Mouse (Mus musculus) macrophage (primary cell): ENCODE results near the gene Mfsd12. TPM values are rescaled to one million over a fixed set of nuclear protein-coding genes. Genes with fewer than 3 reads are reported as not detected.

Experiments used
- H3K27ac ChIP-seq: fragments of 350-480 bp; formaldehyde crosslinking; 2 replicates; pipeline ENCODE4 v1.9.0; 2021
- H3K36me3 ChIP-seq: fragments of 350-480 bp; formaldehyde crosslinking; 2 replicates; pipeline ENCODE4 v1.9.0; 2021; ENCODE audit errors: inconsistent target
- H3K4me3 ChIP-seq: fragments of 350-480 bp; formaldehyde crosslinking; 2 replicates; pipeline ENCODE4 v1.9.0; 2021; ENCODE audit errors: inconsistent target
- H3K79me2 ChIP-seq: fragments of 350-480 bp; formaldehyde crosslinking; 2 replicates; pipeline ENCODE4 v1.9.0; 2021; ENCODE audit errors: inconsistent target
- WGBS: methylation state at CpG from one replicate; pipeline ENCODE4 v1.1.7; 2026; ENCODE audit warnings: inconsistent platforms; ENCODE audit not compliant: missing documents; 5-methylcytosine and 5-hydroxymethylcytosine counted together
- polyA plus RNA-seq: library from polyadenylated mRNA; stranded (reverse); fragments of 250-400 nt; gene quantifications from 3 replicates; pipeline ENCODE4 v1.2.4, GENCODE M21; 2018; ENCODE audit warnings: inconsistent platforms

Gene Mfsd12
- polyA plus RNA-seq, 1 experiment from 2014 or later, result 129 TPM

- H3K27ac ChIP-seq, result no peak overlapping the region
- 91% methylated on average over 26 of the region's 27 CpGs for WGBS
- peaks cover 27% of the 10 kb centered on the region for H3K79me2 ChIP-seq
- H3K4me3 ChIP-seq, result no peak overlapping the region
- H3K36me3 ChIP-seq, result peaks cover 45% of the 10 kb centered on the region
Observed at GRCm38 (mm10) chr10:81322444-81322843, 34.8 kb upstream of the Mfsd12 start.

- H3K4me3 ChIP-seq, result no peak overlapping the region
- H3K27ac ChIP-seq, result no peak overlapping the region
- peaks cover 27% of the 10 kb centered on the region for H3K79me2 ChIP-seq
- 95% methylated on average over 21 of the region's 23 CpGs for WGBS
- H3K36me3 ChIP-seq, result peaks cover 41% of the 10 kb centered on the region
Observed at GRCm38 (mm10) chr10:81323141-81323775, 34.0 kb upstream of the Mfsd12 start.

- 92% methylated on average over 18 of the region's 18 CpGs for WGBS
- Histone ChIP-seq H3K36me3 (peaks cover 41% of the 10 kb centered on the region), H3K79me2 (peaks cover 27% of the 10 kb centered on the region), H3K4me3 (no peak overlapping the region), H3K27ac (no peak overlapping the region)
Observed at GRCm38 (mm10) chr10:81323791-81324530, 33.3 kb upstream of the Mfsd12 start.

- Histone ChIP-seq H3K36me3 (peaks cover 41% of the 10 kb centered on the region), H3K27ac (no peak overlapping the region), H3K4me3 (no peak overlapping the region), H3K79me2 (peaks cover 27% of the 10 kb centered on the region)
- 96% methylated on average over 14 of the region's 21 CpGs for WGBS
Observed at GRCm38 (mm10) chr10:81325176-81325575, 32.1 kb upstream of the Mfsd12 start.

- peaks cover 27% of the 10 kb centered on the region for H3K79me2 ChIP-seq
- peaks cover 41% of the 10 kb centered on the region for H3K36me3 ChIP-seq
- no peak overlapping the region for H3K4me3 ChIP-seq
- WGBS, result 91% methylated on average over 17 of the region's 18 CpGs
- no peak overlapping the region for H3K27ac ChIP-seq
Observed at GRCm38 (mm10) chr10:81325781-81326180, 31.5 kb upstream of the Mfsd12 start.

GRCm38 (mm10) chr10:81326858-81327257 lies 30.4 kb upstream of the Mfsd12 start:
- peaks cover 21% of the 10 kb centered on the region for H3K79me2 ChIP-seq
- no peak overlapping the region for H3K4me3 ChIP-seq
- peaks cover 41% of the 10 kb centered on the region for H3K36me3 ChIP-seq
- 39% methylated on average over 3 of the region's 6 CpGs for WGBS
- H3K27ac ChIP-seq, result no peak overlapping the region

DNA sequence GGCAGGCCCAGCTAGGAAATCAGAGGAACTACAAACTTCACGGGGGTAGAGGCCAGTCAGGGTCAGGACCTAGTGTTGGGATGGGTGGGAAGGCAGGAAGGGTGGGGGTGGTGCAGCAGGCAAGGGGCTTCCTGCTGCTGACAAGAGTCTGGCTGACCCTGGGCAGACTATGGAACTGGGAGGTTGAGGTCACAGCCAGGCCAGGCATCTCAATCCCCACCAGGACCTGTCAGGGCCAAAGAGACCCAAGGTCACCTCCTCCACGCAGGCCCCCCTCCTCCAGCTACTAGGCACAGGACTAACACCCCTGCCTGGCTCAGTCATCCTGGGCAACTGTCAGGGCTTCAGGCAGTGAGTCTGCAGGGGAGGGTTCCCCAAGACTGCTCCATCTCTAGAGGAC lies 29.3 kb upstream of the Mfsd12 start:
- Histone ChIP-seq H3K27ac (no peak overlapping the region), H3K79me2 (peaks cover 10% of the 10 kb centered on the region; the same call in 1 of the 2 replicates), H3K4me3 (no peak overlapping the region), H3K36me3 (peaks cover 36% of the 10 kb centered on the region)
- WGBS, result 46% methylated on average over 2 of the region's 2 CpGs

GRCm38 (mm10) chr10:81328386-81328785 lies 28.9 kb upstream of the Mfsd12 start, which contains the start of gene Tbxa2r:
Gene Tbxa2r, plus strand, starts transcription at chr10:81328731.
- no peak within 1 kb of the TSS for H3K4me3 ChIP-seq
- WGBS, result 44% methylated on average over 10 of the region's 10 CpGs
- H3K79me2 ChIP-seq, result peaks cover 6% of the 10 kb centered on the region; the same call in 1 of the 2 replicates
- H3K36me3 ChIP-seq, result peaks cover 32% of the 10 kb centered on the region
- no peak within 1 kb of the TSS for H3K27ac ChIP-seq

DNA sequence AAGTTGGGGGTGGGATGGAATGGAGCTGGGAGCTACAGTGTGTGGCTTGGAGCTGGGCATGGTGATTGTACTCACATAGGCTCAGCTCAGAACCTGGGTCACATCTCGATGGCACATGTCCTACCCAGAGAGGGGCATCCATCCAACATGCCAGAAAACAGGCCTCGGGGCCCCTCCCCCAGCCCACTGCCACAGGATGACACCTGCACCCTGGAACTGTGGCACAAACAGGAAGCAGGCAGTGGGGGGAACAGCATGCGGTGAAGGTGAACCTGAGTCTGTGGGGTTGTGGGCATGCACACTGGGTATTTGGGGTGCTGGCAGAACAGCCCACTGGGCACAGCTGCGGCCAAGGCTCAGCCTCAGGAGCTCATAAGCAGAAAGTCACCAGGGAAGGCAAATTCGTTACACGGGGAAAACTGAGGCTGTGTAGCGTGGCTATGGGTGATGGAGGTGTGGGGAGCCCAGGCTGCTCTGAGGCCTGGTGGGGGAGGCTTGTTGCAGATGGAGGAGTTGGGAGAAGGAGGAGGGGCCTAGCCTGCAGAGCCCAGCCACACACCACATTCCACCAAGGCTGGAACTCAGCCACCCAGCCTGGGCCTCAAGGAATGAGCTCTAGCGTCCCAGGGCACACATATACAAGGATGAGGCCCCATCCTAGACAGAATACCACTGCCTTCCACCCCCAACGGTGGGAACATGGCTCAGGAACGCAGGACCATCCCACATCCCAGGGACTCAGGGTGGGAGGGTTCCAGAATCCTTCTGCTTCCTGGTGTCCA lies 27.9 kb upstream of the Mfsd12 start:
- Histone ChIP-seq H3K4me3 (no peak overlapping the region), H3K79me2 (no peaks in the 10 kb centered on the region; the same call in 1 of the 2 replicates), H3K27ac (no peak overlapping the region), H3K36me3 (peaks cover 22% of the 10 kb centered on the region)
- WGBS, result 51% methylated on average over 10 of the region's 10 CpGs

DNA sequence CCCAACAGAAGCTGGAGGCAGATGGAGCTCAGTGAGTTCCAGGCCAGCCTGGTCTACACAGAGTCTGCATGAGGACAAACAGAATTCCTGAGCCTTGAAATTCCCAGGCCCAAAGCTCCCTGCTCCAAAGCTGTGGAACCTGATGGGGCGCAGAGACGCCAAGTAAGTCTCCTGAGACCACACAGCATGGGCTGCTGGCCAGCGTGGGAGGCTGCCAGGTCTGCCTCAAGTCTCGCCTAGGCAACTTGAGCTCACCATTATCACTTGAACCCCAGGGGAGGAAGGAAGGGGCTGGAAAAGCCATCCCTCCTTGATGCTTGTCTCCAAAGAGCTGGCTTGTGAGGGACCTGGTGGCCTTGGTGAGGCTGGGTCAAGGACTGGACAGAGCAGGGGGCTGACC lies 27.3 kb upstream of the Mfsd12 start:
- Histone ChIP-seq H3K79me2 (no peaks in the 10 kb centered on the region), H3K4me3 (no peak overlapping the region), H3K36me3 (peaks cover 16% of the 10 kb centered on the region), H3K27ac (no peak overlapping the region)
- WGBS, result 79% methylated on average over 4 of the region's 4 CpGs

DNA sequence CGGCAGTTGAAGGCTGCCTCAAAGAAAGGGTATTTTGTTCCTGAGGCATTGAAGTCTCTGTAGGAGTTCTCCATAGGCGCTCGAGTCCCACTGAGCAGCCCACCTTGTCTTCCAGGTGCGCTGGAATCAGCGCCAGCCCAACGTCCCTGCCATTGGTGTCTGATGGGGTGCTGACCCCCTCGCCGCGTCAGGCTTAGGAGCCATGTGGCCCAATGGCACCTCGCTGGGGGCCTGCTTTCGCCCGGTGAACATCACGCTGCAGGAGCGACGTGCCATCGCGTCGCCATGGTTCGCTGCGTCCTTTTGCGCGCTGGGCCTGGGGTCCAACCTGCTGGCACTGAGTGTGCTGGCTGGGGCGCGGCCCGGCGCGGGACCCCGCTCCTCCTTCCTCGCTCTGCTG lies 25.0 kb upstream of the Mfsd12 start:
- no peaks in the 10 kb centered on the region for H3K79me2 ChIP-seq
- H3K27ac ChIP-seq, result no peak overlapping the region
- 97% methylated on average over 22 of the region's 29 CpGs for WGBS
- H3K36me3 ChIP-seq, result no peaks in the 10 kb centered on the region
- H3K4me3 ChIP-seq, result no peak overlapping the region

- no peaks in the 10 kb centered on the region for H3K79me2 ChIP-seq
- H3K27ac ChIP-seq, result no peak overlapping the region
Observed at GRCm38 (mm10) chr10:81334324-81334723, 23.0 kb upstream of the Mfsd12 start.

DNA sequence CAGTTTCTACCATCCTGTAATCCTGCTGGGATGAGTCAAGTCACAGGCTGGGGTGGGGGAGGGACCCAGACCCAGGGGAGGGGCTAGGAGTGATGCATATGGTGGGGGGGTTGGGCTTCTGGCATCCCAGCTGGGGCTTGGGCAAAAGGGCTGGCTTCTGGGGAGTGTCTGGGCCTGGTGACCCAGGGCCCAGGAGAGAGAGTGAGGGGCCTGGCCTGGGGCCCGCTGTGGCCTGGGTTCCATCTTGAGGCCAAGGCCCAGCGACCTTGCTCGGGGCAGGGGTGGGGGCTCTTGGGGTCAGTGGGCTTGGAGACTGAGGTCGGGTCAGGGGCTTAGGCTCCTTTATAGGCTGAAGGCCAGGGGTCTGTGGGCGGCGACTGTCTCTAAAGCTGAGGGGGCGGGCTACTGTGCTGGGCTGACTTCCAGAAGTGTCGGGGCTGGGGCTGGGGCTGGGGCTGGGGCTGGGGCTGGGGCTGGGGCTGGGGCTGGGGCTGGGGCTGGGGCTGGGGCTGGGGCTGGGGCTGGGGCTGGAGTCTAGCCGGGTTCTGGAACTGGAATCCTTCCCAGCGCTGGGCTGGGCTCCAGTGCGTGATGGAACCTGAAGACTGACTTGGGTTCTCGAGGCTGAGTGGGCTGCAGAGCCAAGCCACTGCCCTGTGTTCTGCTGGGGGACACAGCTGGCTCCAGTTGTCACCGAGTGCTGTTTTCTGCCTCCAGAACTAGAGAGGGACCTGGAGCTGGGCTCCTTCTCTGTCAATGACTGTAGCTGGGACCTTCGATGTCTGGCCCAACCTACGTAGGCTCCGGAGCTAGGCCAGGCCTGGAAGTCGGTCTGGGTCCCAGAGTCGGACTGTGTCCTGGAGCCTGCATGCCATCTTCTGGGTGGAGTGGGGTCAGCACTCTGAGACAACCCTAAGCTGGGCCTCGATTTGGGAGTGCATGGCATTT lies 21.6 kb upstream of the Mfsd12 start:
- no peak overlapping the region for H3K27ac ChIP-seq
- no peaks in the 10 kb centered on the region for H3K79me2 ChIP-seq
- no peak overlapping the region for H3K4me3 ChIP-seq
- no peaks in the 10 kb centered on the region for H3K36me3 ChIP-seq
- WGBS, result 83% methylated on average over 15 of the region's 19 CpGs

More at GRCm38 (mm10) chr10:81334324-81334723, 23.0 kb upstream of the Mfsd12 start:
- Histone ChIP-seq H3K4me3 (no peak overlapping the region), H3K36me3 (no peaks in the 10 kb centered on the region)
- WGBS, result 88% methylated on average over 11 of the region's 11 CpGs

GRCm38 (mm10) chr10:81336558-81336957 lies 20.7 kb upstream of the Mfsd12 start:
- WGBS, result 87% methylated on average over 4 of the region's 4 CpGs
- no peak overlapping the region for H3K27ac ChIP-seq
- no peak overlapping the region for H3K4me3 ChIP-seq
- H3K79me2 ChIP-seq, result no peaks in the 10 kb centered on the region
- H3K36me3 ChIP-seq, result no peaks in the 10 kb centered on the region
